Mouse (Mus musculus): ENCODE measurements around the gene Myo9a. TPM values are rescaled to one million over a fixed set of nuclear protein-coding genes. Genes with fewer than 3 reads are reported as not detected.
"Not testable (repeated sequence)": the region's sequence is repeated elsewhere in the genome, so short reads cannot be mapped to it uniquely, and the experiment has no call there.

The Myo9a gene
- total RNA-seq, 2 experiments from 2014 or later: 10.2 to 12.1 TPM

- DNase-seq (ENCODE audit: low spot score in 2 of 2): no peak
Observed at GRCm38 (mm10) chr9:59749581-59750265, 973 bp upstream of the Myo9a start.

GRCm38 (mm10) chr9:59751066-59751581 lies 428 bp downstream of the Myo9a start:
- DNase-seq (ENCODE audit: low spot score in 2 of 2): peak; percentile 88 to 90

GRCm38 (mm10) chr9:59751966-59752365 lies 1.3 kb downstream of the Myo9a start:
- DNase-seq (ENCODE audit: low spot score in 2 of 2): no peak

- no peak for DNase-seq (ENCODE audit: low spot score in 2 of 2)
Observed at GRCm38 (mm10) chr9:59755199-59755598, 4.5 kb downstream of the Myo9a start.

GRCm38 (mm10) chr9:59757016-59757415 lies 6.3 kb downstream of the Myo9a start:
- not testable (repeated sequence) for DNase-seq (ENCODE audit: low spot score in 2 of 2)

GRCm38 (mm10) chr9:59760515-59760914 lies 9.8 kb downstream of the Myo9a start:
- DNase-seq (ENCODE audit: low spot score in 2 of 2): no peak

GRCm38 (mm10) chr9:59766966-59767461 lies 16.3 kb downstream of the Myo9a start:
- not testable (repeated sequence) for DNase-seq (ENCODE audit: low spot score in 2 of 2)

GRCm38 (mm10) chr9:59806046-59806774 lies 55.5 kb downstream of the Myo9a start:
- not testable (repeated sequence) for DNase-seq (ENCODE audit: low spot score in 2 of 2)

GRCm38 (mm10) chr9:59884551-59884950 lies 133.9 kb downstream of the Myo9a start:
- DNase-seq (ENCODE audit: low spot score in 2 of 2): no peak

GRCm38 (mm10) chr9:59903382-59903781 lies 152.7 kb downstream of the Myo9a start:
- no peak for DNase-seq (ENCODE audit: low spot score in 2 of 2)

- no peak for DNase-seq (ENCODE audit: low spot score in 2 of 2)
Observed at GRCm38 (mm10) chr9:59914761-59915160, 164.1 kb downstream of the Myo9a start.

- no peak for DNase-seq (ENCODE audit: low spot score in 2 of 2)
Observed at GRCm38 (mm10) chr9:59930248-59930647, 179.6 kb downstream of the Myo9a start.

GRCm38 (mm10) chr9:59935866-59936265 lies 185.2 kb downstream of the Myo9a start:
- not testable (repeated sequence) for DNase-seq (ENCODE audit: low spot score in 2 of 2)

- no peak for DNase-seq (ENCODE audit: low spot score in 2 of 2)
Observed at GRCm38 (mm10) chr9:59938529-59938928, 187.8 kb downstream of the Myo9a start.

- DNase-seq (ENCODE audit: low spot score in 2 of 2): no peak
Observed at GRCm38 (mm10) chr9:59939691-59940090, 189.0 kb downstream of the Myo9a start.

GRCm38 (mm10) chr9:59940913-59941884 lies 190.5 kb downstream of the Myo9a start:
- no peak for DNase-seq (ENCODE audit: low spot score in 2 of 2)

- DNase-seq (ENCODE audit: low spot score in 2 of 2): no peak
Observed at GRCm38 (mm10) chr9:59941885-59942350, 191.2 kb downstream of the Myo9a start.

- no peak for DNase-seq (ENCODE audit: low spot score in 2 of 2)
Observed at GRCm38 (mm10) chr9:59942501-59943085, 191.9 kb downstream of the Myo9a start.

GRCm38 (mm10) chr9:59943826-59944225 lies 193.1 kb downstream of the Myo9a start:
- no peak for DNase-seq (ENCODE audit: low spot score in 2 of 2)

- DNase-seq (ENCODE audit: low spot score in 2 of 2): no peak
Observed at GRCm38 (mm10) chr9:59945241-59945640, 194.5 kb downstream of the Myo9a start.

Measured in adrenal gland, adult 18-20 months (tissue).